Mouse (Mus musculus) NIH3T3 (cell line): ENCODE results near the gene Pck2.
A peak's percentile ranks its signal among the peaks of the same experiment; 100 is the strongest.

Source experiments
- DNase-seq: peaks from one replicate; pipeline ENCODE4 v3.0.0-alpha.2; 2012; ENCODE audit warnings: low read depth

Gene Pck2

DNA sequence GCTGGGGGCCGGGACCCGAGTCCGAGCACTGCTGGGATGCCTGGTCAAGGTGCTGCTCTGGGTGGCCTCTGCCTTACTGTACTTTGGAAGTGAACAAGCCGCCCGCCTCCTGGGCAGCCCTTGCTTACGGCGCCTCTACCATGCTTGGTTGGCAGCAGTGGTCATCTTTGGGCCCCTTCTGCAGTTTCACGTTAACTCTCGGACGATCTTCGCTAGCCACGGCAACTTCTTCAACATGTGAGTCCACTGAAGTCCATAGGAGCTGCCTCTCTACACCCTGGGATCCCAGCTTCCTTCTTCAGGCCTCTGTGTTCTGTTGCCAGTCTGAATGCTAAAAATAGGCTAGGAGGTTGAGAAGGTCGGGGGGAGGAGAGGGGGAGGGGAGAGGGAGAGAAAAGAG, 35.6 kb downstream of the Pck2 start:
- DNase-seq, result no peak

DNA sequence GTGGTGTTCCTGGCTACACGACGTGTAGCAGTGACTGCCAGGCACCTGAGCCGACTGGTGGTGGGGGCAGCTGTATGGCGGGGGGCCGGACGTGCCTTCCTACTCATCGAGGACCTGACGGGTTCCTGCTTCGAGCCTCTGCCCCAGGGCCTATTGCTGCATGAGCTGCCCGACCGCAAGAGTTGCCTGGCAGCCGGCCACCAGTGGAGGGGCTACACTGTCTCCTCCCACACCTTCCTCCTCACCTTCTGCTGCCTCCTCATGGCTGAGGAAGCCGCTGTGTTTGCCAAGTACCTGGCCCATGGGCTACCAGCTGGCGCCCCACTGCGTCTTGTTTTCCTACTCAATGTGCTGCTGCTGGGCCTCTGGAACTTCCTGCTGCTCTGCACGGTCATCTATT, 36.3 kb downstream of the Pck2 start:
- DNase-seq, result no peak

DNA sequence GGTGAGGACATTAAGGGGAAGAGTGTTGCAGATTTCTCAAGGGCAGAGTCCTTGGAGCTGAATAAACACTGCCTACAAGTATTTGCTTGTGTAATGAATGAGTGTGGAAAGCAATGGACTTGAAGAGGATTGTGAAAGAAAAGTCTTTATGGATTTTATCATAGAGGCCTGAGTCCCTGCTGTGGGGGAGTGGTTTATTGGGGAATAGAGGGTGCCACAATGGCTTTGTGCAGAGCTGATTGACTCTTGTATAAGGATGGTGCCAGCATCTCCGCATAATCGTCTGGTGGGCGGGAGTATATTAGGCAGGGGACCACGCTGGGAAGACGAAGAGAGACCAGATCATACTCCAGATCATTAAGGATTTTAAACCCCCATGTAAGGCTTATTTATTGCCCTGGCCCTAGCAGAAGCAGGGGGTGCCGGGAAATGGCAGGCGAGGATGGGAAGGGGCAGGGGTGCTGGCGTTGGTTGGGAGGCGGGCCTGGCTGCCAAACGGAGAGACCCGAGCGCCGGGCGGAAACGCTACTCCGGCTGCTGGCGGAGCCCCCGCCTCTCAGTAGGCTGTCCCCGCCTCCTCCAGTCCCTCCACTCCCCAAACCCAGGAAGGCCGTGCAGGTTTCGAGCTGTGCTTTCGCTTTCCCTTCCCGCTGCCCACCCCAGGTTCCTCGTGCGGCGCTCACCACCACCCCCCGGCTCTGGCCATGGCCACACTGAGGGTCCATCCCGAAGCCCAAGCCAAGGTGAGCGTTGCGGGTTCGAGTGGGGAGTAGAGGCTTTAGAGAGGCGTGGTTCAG, 38.0 kb downstream of the Pck2 start, which contains the start of gene Psme1:
Gene Psme1 (plus strand): TSS at position 253 of the 797 bp plus-strand sequence.
- peak; percentile 82 for DNase-seq

DNA sequence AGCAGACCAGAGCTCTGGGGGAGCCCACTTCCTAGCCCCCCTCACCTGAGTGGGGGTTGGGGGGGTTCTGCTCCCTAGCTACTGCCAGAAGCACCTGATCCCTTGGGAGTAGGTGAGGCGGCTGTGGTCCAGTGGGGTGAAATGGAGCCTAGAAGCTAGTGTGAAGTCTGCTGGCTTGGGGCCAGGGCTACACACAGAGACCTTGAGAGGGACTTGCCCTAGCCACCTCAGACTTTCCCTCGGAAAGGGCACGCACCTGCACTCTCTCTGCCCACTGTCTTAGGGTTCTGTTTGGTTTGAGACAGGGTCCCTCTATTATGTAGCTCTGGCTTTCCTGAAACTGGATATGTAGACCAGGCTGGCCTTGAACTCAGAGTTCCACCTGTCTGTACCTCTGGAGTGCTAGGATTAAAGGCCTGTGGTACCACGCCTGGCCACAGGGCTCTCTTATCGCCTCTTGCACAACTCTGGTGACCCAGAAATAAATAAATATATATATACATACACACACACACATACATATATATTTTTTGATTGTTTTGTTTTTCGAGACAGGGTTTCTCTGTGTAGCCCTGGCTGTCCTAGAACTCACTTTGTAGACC, 38.7 kb downstream of the Pck2 start:
- DNase-seq, result peak; percentile 59

DNA sequence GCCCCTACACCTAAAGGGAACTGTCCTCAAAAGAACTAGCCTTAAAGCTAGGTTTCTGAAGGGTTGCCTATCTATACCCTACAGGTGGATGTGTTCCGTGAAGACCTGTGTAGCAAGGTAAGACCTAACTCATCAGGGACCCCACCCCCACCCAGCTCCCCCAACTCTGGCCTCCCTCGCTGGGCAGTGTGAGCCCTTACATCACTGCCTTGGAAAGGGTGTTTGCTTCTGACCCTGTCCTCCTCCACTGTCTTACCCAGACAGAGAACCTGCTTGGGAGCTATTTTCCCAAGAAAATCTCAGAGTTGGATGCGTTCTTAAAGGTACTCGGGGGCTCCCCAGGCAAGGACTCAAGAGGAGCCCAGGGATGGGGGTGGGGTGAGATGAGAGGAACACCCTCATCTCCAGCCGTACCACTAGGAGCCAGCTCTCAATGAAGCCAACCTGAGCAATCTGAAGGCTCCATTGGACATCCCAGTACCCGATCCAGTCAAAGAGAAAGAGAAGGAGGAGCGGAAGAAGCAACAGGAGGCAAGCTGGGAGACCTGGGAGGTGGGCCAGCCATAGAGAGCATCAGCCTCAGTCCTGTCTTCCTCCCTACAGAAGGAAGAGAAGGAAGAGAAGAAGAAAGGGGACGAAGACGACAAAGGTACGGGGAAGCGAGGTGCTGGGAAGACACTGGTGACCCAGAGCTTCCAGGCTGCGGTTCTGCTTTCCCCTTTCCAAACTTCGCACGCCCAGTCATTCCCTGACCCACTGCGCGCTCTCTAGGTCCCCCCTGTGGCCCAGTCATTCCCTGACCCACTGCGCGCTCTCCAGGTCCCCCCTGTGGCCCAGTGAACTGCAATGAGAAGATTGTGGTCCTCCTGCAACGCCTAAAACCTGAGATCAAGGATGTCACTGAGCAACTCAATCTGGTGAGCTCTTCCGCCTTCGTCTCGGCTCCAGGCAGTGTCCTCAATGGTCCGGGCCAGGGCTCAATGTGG, 39.7 kb downstream of the Pck2 start:
- DNase-seq, result no peak

DNA sequence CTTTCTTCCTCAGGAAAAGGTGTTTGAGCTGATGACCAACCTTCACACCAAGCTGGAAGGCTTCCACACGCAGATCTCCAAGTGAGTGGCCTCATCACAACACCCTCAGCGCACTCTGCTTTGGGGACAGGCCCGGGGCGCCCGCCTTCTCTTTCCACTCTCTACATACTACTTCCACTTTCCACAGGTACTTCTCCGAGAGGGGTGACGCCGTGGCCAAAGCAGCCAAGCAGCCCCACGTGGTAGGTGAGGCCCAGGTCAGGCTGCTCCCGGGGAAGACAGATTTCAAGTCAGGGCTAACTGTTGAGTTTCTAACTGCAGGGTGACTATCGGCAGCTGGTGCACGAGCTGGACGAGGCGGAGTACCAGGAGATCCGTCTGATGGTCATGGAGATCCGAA, 40.7 kb downstream of the Pck2 start:
- DNase-seq, result no peak

DNA sequence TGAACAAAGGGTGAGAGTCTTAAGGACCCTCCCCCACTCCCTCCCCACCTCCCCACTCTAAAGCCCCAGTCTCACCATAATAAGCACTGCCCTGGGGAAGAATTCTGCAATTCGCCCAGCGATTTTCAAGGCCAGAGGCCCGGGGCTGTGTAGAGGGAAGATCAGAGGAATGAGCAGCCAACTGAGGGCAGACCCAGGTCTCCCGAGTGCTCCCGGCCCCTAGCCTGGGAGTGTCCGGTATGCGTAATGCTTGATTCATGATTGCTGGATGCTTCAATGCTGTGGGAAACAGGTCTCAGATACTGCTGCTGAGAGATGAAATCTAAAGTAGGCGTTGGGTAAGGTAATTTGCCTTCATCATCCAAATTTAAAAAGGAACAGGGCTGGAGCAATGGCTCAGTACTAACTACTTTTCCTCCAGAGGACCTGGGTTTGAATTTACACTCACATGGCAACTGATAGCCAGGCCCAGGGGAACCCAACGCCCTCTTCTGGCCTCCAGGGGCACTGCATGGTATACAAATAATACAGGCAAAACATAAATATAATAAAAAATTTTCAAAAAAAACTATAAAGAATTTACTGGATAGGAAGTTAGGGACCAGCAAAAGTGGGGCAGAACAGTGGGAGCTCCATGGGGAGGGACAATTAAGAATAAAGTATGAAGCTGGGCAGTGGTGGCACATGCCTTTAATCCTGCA, 42.1 kb downstream of the Pck2 start:
- DNase-seq, result no peak

DNA sequence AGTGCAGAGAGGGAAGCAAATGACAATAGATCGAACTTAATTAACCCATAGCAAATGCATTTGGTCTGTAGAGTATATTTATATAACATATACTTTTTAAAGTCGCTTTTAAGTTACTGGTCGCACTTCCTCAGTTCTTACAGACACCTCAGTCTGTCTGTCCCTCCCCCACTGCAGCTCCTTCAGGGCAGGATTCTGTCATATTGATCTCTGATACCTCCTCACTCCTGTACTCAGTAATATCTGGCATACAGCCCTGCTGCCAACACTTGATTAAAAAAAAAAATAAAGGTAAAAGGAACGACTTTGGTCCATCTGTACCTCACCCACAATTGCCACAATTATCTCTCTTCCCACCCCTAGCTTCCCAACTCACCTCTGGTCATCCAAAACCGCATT, 44.2 kb downstream of the Pck2 start:
- DNase-seq, result no peak

DNA sequence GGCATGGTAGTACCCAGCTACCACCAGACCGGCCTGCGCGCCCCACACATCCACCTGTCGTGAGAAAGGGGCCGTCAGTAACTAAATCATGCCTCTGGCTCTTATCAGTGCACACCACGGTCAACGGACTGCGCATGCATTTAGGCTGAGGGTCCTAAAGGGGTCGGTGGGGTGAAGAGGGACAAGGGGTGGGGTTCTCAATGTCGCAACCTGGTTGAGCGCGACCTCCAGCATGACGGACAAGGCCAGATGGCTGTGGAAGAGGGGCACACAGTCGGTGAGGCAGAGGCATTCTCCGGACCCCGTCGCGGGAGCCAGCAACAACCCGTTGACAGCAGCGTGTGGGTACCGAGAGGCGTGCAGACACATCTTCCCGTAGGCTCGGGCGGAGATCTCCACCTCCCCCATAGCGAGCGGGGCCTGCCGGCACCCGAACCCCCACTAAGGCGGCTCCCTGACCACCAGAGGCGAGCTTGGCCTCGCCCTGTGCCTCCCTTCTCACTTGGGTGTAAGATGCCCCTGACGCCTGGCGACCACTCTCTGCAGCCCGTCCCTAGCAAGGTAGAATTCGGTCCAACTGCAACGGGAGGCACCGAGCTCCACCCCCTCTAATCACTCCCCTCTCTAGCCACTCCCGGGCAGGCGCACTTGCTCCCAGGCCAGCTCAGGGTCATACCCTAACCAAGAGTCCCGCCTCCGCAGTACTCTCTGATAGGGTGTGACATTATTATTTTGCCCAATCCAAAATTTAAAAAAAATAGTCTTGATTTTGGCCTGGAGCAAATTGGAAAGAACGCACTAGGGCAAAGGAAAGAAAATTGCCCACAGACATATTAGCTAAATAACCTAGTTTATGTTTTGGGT, 44.9 kb downstream of the Pck2 start, which contains the start of gene Emc9:
Gene Emc9 (minus strand): TSS at position 601 of the 864 bp plus-strand sequence.
- peak; percentile 57 for DNase-seq

DNA sequence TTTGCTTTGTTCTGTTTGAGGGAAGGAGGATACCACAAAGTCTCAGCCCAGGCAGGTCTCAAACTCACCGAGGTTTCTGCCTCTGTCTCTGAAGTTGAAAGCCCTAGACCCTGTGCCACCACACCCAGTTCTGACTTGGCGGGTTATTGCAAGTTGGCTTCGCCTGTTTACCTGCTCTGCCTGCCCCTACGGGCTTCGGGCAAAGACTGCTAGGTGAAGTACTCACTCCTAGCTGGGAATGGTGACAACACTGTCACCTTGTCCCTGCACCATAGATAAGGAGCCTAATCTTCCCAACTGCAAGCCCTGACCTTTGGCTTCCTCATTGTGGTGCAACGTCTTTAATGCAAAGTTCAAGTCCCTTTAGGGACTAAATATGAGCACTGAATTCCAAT, 45.5 kb downstream of the Pck2 start:
- no peak for DNase-seq

DNA sequence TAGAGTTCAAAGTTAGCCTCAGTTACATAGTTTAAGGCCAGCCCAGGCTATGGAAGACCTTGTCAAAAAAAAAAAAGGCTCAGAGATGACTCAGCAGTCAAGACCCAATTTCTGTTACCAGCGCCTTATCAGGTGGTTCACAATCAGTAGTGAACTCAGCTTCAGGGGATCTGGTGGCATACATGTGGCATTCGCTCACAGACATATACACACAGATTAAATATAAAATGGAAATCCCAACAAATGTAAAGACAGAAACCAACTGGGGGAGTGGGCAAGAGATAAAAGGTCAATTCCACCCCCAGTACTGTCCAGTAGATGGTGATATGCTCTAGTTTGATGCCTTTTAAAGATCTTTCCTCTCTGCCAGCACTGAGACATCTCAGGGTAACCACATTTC, 46.1 kb downstream of the Pck2 start:
- DNase-seq, result no peak

DNA sequence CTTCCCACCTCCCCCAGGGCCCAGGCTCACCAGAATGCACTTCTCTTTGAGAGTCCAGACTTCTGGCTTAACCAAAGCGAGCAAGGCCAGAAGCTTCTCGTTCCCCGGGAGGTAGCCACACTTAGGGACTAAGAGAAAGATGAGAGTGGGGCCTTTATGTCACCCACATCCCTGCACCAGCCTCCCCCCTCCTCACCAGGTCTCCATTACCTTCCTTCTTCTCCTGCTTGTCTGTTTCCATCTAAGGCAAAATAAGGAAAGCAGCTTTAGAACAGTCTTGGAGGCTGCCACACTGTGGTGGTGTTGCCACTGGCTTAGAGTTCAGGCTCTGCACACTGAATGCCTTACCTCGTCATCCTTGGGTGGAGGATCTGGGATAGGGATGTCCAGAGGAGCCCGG, 49.2 kb downstream of the Pck2 start:
- no peak for DNase-seq

DNA sequence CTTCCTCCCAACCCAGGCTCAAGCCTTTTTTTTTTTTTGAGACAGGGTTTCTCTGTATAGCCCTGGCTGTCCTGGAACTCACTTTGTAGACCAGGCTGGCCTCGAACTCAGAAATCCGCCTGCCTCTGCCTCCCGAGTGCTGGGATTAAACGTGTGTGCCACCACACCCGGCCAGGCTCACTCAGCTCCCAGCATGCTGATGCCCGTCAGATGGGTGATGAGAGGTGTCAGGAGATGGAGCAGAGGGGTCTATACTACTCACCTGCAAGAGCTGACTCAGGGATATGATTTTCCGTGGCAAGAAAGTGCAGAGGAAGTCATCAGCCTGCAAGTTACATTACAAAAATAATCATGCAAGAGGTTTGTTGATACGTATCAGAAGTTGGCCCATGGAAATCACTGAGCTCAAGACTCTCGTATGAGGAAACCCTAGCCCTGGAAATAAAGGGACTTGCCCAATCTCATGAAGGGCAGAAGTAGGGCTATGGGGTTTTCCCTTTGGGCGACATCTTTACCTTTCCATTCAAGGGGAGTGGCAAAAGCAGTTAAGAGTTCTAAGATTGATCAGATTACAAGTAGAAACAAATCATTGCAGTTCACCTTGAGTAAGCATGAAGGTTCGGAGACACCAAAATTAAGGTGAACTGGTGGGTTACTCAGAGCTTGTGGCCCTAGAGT, 49.8 kb downstream of the Pck2 start:
- peak; percentile 34 for DNase-seq

DNA sequence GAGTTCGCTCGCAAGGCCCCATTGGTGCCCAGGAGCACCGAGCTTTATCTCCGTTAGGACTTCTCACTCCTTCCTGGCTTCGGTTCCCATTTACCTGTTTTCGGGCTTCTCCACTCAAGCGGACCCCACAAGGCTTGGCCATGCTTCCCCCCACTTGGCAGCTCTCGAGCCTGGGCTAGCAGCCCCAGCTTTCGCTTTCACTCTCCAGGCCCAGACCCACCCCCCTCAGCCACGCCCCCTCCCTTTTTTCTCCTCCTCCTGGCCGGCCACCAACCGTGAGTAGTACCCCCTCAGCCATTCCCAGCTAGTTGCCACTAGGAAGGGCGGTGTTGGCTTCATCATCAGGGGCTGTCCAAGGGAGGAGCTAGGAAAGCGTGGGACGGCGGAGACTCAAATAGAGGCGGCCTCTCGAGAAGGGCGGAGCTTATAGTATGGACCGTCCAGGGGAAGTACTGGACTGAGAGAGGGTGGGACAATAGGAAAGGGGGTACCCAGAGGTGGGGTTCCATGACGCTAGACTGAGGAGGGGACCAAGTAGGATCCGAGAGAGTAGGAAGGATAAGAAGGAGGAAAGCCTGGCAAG, 50.8 kb downstream of the Pck2 start, which contains the start of gene Psme2:
Gene Psme2 (minus strand): TSS at position 366 of the 583 bp plus-strand sequence.
- DNase-seq, result peak; percentile 98

DNA sequence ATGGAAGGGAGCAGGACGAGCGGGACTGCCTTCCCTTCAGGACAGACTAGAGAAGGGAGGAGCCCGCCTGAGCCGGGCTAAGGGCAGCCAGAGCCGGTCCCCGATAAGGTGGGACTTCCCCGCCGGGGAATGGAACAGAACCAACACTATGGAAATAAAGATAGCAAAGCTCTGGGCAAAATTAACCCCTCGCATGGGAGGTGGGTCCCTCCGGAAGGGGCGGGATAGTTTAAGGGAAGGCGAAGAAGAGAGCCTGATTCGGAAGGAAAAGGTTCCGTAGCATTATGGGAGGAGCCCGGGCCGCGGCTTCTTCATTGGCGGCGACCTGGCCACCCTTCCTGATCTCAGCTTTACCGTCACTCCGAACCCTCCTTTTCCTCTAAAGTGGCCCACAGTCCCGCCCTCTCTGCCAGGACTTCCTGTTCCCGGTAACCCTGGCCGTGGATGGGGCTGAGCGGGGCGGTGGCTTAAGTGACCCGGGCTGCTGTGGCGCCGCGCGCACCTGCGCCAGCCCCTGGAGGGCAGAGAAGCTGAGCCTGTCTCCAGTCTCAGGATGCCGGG, 51.3 kb downstream of the Pck2 start, which contains the start of gene Rnf31:
Gene Rnf31 (plus strand): TSS at position 378 of the 561 bp plus-strand sequence.
- peak; percentile 93 for DNase-seq

DNA sequence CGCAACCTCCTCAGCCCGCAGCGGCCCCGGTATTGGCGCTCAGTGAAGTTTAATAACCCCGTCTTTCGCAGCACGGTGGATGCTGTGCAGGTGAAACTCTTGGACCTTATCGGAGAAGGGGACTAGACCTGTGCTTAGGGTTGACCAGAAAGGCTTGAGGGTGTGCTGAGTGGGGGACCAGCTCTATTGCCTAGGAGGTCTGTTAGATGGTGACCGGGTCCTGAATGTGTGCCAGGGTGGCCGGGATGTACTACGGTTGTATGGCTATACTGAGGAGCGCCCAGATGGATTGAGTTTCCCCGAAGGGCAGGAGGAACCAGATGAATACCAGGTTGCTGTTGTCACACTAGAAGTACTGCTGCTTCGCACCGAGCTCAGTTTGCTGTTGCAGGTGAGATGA, 52.2 kb downstream of the Pck2 start:
- no peak for DNase-seq

DNA sequence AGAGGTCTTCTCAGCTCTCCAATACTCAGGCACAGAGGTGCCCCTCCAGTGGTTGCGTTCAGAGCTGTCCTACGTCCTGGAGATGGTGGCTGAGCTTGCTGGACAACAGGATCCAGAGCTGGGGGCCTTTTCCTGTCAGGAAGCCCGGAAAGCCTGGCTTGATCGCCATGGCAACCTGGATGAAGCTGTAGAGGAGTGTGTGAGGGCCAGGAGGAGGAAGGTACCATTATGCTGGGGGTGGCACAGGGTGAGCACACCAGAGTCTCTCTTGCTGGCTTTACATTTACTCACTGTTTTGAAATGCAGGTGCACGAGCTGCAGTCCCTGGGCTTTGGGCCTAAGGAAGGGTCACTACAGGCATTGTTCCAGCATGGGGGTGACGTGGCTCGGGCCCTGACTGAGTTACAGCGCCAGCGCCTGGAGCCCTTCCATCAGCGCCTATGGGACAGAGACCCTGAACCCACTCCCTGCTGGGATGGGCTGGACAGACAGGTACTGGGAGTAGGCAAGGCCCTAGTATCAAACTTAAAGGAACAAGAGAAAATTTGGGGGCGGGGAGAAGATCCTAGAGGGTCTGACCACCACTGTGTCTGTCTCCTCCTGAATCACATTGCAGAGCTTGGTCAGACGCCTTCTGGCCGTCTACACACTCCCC, 56.1 kb downstream of the Pck2 start:
- DNase-seq, result no peak

DNA sequence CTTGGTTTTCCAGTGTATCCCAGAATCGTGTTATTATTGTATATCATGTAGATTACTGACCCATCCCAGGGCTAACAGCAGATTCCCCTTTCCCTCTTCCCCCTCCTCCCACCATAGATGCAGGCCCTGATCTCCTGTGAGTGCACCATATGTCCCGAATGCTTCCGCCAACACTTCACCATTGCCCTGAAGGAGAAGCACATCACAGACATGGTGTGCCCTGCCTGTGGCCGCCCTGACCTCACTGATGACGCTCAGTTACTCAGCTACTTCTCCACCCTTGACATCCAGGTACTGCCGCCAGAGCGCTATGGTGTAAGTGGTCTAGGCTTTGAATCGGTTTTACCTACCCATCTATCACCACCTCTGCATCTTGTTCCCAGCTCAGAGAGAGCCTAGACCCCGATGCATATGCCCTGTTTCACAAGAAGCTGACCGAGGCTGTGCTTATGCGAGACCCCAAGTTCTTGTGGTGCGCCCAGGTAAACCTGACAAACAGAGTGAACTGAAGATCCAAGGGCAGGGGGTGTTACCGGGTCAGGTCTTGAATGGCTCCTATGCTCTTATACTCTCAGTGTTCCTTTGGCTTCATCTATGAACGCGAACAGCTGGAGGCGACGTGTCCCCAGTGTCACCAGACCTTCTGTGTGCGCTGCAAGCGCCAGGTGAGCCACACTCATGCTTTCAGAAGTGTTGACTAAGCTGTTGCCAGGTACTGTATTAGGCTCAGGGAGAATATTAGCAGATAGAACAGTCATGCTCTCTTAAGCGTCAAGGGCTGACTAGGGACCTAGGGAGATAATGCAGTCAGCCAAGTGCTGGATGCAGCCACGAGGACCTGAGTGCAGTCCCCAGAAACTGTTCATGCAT, 58.7 kb downstream of the Pck2 start:
- DNase-seq, result no peak
